Mouse (Mus musculus) kidney, postnatal 14 days (tissue): ENCODE measurements at regions not wholly inside any gene's neighbourhood (a gene's known extent, or its start where the extent isn't known, plus 50 kb on each side); places are given as distances from the start of the nearest gene placed in this dataset.

Source experiments
- DNase-seq: peaks from one replicate; pipeline ENCODE4 v3.0.0; 2022; ENCODE audit warnings: mixed read lengths

- no peak for DNase-seq
Observed at GRCm38 (mm10) chr13:56350705-56351400, 54.5 kb upstream of the Cxcl14 start.

- no peak for DNase-seq
Observed at GRCm38 (mm10) chr13:56351401-56351735, 55.0 kb upstream of the Cxcl14 start.

DNA sequence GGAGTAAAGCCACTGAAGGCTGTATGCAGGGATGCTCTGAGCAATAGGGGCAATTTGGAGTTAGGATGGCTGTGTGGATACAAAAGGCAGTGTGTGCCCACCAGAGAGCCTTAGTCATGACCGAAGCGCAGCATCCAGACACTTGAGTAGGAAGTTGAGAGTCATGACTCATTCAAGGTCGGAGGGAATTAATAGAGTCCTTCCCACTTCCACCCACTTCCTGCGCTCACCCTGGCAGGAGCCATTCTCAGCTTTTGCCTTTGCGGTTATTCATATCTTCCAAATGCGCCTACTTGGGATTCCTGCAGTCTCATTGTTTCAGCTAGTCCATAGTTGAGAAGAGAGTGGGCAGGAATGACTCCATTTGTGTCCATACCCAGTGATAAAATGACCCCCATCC, 56.1 kb upstream of the Cxcl14 start:
- DNase-seq = no peak

DNA sequence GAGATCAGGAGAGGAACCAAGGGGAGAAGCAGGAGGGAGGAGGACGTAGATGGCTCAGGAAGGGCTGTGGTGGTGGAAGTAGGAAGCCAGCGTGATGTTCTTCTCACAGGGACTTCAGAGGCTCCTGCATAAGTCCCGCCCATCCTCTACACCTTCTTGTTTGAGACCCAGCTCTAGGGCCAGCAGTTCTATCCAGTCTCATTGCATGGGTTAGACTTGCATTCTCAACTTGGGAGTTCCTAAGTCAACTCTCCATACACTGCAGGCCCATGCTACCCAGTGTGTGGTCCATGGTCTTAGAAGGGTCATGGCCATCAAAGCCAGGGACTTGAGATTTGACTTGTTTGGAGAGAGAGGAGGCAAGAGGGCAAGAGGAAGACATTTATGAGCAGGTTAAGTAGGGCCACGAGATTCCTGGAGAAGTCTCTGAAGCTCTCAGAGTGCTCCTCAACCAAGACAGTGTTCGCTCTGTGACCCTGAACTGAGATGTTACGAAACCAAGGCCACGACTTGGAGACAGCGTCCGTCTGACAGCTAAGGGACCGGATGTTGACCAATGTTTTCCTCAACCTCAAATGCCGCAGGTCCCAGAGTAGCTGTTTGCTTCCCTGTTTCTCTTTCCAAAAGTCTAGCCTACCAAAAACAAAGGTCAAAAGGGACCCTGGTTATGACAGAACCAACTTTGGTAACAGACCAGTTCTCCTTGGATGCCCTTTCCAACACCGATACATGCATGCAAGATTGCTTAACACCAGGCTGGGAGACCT, 56.7 kb upstream of the Cxcl14 start:
- peak; percentile 74 for DNase-seq

GRCm38 (mm10) chr13:56353921-56354320, 57.6 kb upstream of the Cxcl14 start:
- DNase-seq = no peak

- no peak for DNase-seq
Observed at GRCm38 (mm10) chr13:56354630-56355029, 58.3 kb upstream of the Cxcl14 start.

DNA sequence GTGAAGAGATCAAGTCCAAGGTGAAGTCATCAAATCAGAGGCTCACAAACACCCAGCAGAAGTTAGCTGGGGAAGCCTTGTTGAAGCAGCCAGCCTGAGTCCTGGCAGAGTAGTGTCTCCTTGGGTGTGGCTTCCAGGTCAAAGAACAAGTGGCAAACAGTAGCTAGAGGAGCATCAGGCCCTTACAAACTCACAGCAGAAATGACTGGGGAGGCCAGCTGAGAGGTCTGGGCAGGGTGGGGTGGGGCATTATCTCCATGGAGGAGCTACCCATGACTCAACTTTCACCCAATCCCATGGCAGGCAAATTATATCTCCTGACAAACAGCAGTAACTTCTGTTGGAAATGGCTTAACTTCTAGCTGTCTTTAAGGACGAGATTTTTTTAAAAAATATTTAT, 60.6 kb upstream of the Cxcl14 start:
- DNase-seq = no peak

- no peak for DNase-seq
Observed at GRCm38 (mm10) chr13:56357955-56358354, 61.6 kb upstream of the Cxcl14 start.

DNA sequence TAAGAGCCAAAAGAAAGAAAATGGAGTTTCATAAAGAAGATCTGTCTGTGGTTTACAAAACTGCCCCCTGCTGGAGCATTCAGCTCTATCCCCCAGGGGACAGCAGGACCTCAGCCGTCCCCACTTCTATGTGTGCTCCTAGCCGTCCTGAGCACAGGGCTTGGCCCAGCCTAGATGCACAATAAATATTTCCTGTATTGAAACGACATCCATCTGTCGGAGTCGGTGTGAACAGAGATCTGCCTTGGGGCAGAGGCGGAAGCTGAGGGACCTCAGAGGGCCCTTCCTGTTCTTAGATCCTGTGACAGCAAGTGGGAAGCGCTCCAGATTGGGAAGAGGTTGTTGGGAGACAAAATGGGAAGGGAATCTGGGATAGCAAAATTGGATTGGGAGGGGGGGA, 62.5 kb upstream of the Cxcl14 start:
- no peak for DNase-seq

DNA sequence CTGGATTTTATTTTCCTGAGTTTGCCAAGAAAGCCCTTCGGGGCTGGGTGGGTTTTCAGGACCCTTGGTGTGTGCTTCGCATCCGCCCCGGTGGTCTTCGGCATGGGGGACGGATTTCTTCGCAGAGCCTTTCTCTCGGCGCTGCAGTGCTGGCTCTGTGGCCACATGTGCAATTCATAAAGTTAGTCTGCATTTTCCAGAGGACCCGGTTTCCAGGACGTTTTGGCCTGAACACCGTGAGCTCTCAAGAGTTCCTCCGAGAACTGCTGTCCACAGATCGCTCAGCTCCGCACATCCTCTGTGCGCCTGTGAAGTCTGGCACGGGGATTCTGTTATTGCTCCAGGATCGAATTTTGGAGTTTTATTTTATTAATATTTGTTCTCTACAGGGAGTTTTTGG, 63.2 kb upstream of the Cxcl14 start:
- DNase-seq = no peak

GRCm38 (mm10) chr13:56360803-56361202, 64.5 kb upstream of the Cxcl14 start:
- DNase-seq = no peak

GRCm38 (mm10) chr13:56362238-56362637, 64.2 kb upstream of the Gm3045 start:
- no peak for DNase-seq

DNA sequence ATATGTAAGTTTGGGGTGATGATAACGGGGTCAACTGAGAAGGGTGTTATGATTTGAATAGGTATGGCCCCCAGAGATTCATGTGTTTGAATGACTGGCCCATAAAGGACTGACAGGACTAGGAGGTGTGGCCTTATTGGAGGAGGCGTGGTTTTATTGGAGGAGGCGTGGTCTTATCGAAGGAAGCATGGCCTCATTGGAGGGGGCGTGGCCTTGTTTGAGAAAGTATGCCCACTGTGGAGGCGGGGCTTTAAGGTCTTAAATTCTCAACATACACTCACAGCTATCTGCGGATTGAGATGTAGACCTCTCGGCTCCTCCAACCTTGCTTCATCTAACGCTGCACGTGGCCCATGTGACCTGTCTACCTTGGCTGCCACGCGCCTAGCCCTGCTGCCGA, 63.7 kb upstream of the Gm3045 start:
- DNase-seq = no peak

DNA sequence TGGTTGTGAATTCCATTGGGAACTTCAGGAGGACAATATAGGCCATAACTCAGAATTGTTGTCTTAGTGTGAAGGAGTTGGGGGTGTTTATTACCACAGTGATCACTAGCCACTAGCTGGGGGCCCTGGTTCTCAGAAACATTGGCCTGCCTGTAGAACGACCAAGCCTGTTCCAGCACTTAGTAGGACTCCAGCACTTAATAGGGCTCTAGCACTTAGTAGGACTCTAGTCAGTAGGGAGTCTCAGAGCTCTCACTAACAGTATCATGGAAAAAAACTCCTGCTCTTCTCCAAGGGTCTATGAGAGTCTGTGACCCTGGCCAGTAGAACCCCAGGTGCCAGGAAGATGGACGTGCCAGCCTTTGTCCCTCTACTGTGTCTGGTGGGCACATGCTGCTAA, 56.8 kb upstream of the Gm3045 start:
- DNase-seq = no peak

DNA sequence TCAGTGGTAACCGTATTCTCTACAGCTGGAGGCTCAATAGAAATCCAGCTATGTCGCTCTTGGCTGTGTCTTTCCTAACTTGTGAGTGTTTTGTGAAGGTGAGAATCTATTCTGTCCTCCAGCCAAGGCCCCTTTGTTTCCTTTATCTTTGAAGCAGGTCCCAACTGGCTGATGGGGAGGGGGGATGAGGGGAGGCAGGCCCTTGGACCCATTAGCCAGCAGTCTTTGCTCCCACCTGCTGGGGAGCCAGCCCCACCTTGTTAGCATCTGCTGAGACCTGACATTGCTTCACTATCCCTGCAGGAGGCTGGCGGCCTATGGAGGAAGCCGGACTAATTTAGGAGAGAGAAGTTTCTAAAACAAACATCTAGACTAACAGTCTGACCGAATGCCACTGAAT, 55.0 kb upstream of the Gm3045 start:
- no peak for DNase-seq

GRCm38 (mm10) chr13:56372003-56372725, 54.2 kb upstream of the Gm3045 start:
- DNase-seq = peak; percentile 71

GRCm38 (mm10) chr13:56372727-56373126, 53.7 kb upstream of the Gm3045 start:
- no peak for DNase-seq
